Mouse (Mus musculus): Measurements from ENCODE around the gene Pptc7. TPM values are rescaled to one million over a fixed set of nuclear protein-coding genes. Genes with fewer than 3 reads are reported as not detected.

Pptc7 gene
- polyA plus RNA-seq, 1 experiment, result 13.5 TPM

DNA sequence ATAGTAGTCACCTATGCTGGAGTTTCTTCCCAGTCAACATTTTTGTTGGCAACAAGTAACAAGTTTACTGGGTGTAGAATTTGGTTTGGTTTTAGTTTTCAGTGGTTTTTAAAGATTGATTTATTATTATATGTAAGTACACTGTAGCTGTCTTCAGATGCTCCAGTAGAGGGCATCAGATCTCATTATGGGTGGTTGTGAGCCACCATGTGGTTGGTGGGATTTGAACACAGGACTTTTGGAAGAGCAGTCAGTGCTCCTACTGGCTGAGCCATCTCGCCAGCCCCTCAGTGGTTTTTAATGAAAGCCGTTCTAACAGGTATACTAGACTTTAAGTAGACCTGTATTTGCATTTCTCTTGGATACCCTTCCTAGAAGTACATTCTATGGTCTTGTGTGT, 18.2 kb upstream of the Pptc7 start:
- no peak overlapping the region for H3K4me3 ChIP-seq (ENCODE audit: insufficient read depth, low read length)
- peaks cover 10% of the 10 kb centered on the region for H3K4me1 ChIP-seq (ENCODE audit: control insufficient read depth, insufficient read depth, low read length)
- TF ChIP-seq CTCF (IDR thresholded peaks at IDR 0.05; ENCODE audit: low read depth, low read length) (0 out of 2 replicates have a peak, but pooled peaks have one; percentile 9), POLR2A (IDR thresholded peaks at IDR 0.05; ENCODE audit: borderline replicate concordance, low read depth, low read length) (no peak)
- H3K27ac ChIP-seq (ENCODE audit: insufficient read depth, low read depth, low read length), result no peak overlapping the region

DNA sequence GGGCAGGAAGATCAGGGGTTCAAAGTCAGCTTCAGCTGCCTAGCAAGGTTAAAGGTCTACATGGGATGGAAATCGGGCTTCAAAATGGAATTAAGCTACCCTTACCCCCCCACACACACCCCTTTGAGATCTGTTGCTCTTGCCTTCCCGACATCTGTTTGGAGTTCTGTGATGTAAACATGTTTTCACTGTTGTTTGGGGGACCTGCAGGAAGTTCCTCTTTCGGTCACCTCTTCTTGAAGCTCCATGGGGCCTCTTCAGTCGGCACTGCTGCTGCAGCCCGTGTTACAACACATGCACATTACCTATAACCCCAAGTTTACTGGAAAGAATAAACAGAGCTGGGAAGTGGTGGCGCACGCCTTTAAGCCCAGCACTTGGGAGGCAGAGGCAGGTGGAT, 17.0 kb upstream of the Pptc7 start:
- Histone ChIP-seq H3K27ac (ENCODE audit: insufficient read depth, low read depth, low read length) (no peak overlapping the region), H3K4me3 (ENCODE audit: insufficient read depth, low read length) (no peak overlapping the region), H3K4me1 (ENCODE audit: control insufficient read depth, insufficient read depth, low read length) (peaks cover 10% of the 10 kb centered on the region)
- no peak for TF ChIP-seq POLR2A (IDR thresholded peaks at IDR 0.05; ENCODE audit: borderline replicate concordance, low read depth, low read length)
- TF ChIP-seq CTCF (IDR thresholded peaks at IDR 0.05; ENCODE audit: low read depth, low read length), result no peak

DNA sequence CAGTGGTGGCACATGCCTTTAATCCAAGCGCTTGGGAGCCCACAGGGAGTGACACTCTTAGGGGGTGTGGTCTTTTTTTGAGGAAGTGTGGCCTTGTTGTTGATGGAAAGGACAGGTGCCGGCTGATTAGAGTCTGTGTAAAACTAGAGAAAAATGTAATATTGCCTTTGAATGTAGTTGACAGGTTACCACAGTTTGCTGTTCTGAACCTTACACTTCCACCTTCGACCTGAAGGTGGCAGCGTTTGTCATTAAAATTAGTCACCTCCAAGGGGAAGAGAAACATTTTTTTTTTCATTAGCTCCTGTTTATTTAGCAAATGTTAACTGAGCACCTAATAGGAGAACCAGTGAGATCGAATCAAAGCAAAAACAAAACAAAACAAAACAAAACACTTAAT, 16.3 kb upstream of the Pptc7 start:
- Histone ChIP-seq H3K4me1 (ENCODE audit: control insufficient read depth, insufficient read depth, low read length) (peaks cover 10% of the 10 kb centered on the region), H3K4me3 (ENCODE audit: insufficient read depth, low read length) (no peak overlapping the region), H3K27ac (ENCODE audit: insufficient read depth, low read depth, low read length) (no peak overlapping the region)
- TF ChIP-seq CTCF (IDR thresholded peaks at IDR 0.05; ENCODE audit: low read depth, low read length), result no peak
- no peak for TF ChIP-seq POLR2A (IDR thresholded peaks at IDR 0.05; ENCODE audit: borderline replicate concordance, low read depth, low read length)

DNA sequence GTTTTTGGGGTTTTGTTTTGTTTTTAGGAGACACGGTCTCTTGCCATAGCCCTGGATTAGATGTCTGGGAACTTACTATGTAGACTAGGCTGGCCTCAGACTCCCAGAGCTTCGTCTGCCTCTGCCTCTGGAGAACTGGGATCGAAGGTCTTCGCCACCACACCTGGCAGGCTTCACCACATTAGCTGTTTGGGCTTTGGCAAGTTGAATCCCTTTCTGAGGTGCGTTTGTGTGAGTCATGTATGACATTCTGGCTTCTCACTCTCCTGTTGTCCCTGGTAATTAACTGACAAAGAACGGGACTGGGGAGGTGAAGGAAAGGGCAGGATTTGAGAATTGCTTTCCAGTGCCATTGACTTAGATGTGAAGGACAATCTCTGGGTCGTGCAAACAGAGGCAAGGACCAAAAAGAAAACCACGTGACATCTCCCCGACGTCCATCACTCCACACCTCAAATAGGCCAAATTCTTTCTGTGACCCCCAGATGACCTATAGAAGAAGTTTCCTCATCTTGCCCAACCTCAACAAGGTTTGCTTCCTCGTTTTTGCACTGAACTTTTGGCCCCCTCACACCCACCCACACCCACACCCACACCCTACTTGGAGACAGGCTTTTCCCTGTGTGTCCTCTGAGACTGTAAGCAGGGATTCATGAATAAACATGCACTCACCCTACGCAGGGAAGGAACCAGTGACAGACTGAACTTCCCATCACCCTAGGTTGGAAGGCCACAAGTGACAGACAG, 15.1 kb upstream of the Pptc7 start:
- TF ChIP-seq POLR2A (IDR thresholded peaks at IDR 0.05; ENCODE audit: borderline replicate concordance, low read depth, low read length) (no peak), CTCF (IDR thresholded peaks at IDR 0.05; ENCODE audit: low read depth, low read length) (no peak)
- no peak overlapping the region for H3K4me3 ChIP-seq (ENCODE audit: insufficient read depth, low read length)
- H3K27ac ChIP-seq (ENCODE audit: insufficient read depth, low read depth, low read length), result no peak overlapping the region
- peaks cover 7% of the 10 kb centered on the region; the same call in 1 of the 2 replicates for H3K4me1 ChIP-seq (ENCODE audit: control insufficient read depth, insufficient read depth, low read length)

DNA sequence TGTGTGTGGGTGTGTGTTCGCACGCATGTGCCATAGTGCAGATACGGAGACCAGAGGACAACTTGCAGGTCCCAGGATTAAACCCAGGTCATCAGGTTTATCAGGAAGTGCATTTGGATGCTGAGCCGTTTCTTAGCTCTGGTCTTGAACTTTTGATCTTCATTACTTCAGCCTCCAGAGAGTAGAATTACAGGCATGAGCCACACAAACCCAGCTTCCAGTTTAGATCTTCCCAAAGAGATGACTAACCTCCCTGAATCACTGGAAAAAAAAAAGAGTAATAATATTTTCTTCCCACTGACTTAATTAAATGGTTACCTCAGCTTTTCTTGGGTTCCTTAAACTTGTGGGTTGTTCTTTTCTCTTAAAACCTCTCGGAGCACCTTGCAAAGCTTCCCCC, 11.3 kb upstream of the Pptc7 start:
- H3K4me1 ChIP-seq (ENCODE audit: control insufficient read depth, insufficient read depth, low read length), result peaks cover 15% of the 10 kb centered on the region
- TF ChIP-seq POLR2A (IDR thresholded peaks at IDR 0.05; ENCODE audit: borderline replicate concordance, low read depth, low read length) (no peak), CTCF (IDR thresholded peaks at IDR 0.05; ENCODE audit: low read depth, low read length) (no peak)

DNA sequence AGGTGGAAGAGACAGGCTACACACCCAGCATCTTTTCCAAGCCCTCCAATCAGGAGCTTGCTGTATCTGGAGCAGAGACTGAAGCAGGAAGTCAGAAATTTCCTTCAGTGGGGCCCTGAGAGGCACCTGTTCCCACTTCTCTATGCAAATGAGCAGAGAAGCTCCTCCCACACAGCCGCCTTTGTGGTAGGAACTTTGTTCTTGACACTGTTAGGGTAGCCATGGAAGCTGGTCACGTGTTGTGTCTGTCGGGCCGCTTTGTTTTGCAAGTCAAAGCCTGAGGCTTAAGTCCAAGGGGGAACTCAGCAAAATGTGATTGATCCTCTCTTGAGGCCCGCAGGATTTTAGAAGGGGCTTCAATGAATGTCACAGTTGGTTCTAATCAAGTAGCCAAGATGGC, 9.4 kb upstream of the Pptc7 start:
- Histone ChIP-seq H3K4me1 (ENCODE audit: control insufficient read depth, insufficient read depth, low read length) (peaks cover 13% of the 10 kb centered on the region), H3K4me3 (ENCODE audit: insufficient read depth, low read length) (no peak overlapping the region), H3K27ac (ENCODE audit: insufficient read depth, low read depth, low read length) (no peak overlapping the region; the same call in 1 of the 2 replicates)
- TF ChIP-seq POLR2A (IDR thresholded peaks at IDR 0.05; ENCODE audit: borderline replicate concordance, low read depth, low read length) (no peak), CTCF (IDR thresholded peaks at IDR 0.05; ENCODE audit: low read depth, low read length) (no peak)

More for the DNA sequence above, 11.3 kb upstream of the Pptc7 start:
- H3K27ac ChIP-seq (ENCODE audit: insufficient read depth, low read depth, low read length), result no peak overlapping the region
- H3K4me3 ChIP-seq (ENCODE audit: insufficient read depth, low read length), result no peak overlapping the region

DNA sequence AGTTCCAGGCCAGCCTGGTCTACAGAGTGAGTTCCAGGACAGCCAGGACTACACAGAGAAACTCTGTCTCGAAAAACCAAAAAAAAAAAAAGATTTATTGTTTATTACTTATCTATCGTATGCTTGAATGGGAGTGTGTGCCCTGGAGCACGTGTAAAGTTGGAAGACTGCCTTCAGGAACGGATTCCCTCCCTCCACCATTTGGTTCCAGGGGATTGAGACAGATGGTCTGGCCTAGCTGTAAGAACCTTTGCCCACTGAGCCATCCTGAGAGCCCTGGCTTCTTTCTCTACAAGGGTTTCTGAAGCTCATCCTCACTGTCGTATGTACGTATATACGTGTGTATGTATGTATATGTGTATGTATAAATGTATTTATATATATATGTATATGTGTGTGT, 5.2 kb upstream of the Pptc7 start:
- no peak for TF ChIP-seq CTCF (IDR thresholded peaks at IDR 0.05; ENCODE audit: low read depth, low read length)
- TF ChIP-seq POLR2A (IDR thresholded peaks at IDR 0.05; ENCODE audit: borderline replicate concordance, low read depth, low read length), result no peak
- Histone ChIP-seq H3K4me1 (ENCODE audit: control insufficient read depth, insufficient read depth, low read length) (peaks cover 40% of the 10 kb centered on the region), H3K27ac (ENCODE audit: insufficient read depth, low read depth, low read length) (no peak overlapping the region), H3K4me3 (ENCODE audit: insufficient read depth, low read length) (no peak overlapping the region)

DNA sequence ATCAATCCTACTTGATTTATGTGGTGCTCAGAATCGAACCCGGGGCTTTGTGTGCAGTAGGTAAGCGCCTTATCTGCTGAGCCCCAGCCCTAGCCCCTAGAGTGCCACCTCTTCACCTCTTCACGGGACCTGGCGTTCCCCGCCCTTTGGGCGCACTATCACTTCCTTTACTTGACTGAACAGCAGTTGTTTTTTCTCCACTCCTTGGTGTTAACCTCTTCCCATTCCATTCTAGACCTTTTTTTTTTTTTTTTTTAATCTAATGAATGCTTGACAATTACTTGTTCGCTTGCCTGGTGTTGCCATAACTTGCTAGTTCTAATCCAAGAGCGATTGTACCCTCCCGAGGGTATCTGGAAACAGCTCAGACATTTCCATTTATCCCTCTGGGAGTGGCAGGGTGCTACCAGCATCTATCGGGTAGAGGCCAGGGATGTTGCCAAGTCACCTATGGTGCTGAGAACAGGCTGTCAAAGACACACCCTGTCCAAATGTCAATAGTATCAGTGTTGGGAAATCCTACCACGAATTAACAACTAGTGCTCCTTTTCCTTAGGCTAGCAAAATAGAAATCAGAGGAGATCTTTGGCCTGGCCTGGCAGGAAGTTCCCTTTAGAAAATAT, 4.3 kb upstream of the Pptc7 start:
- TF ChIP-seq CTCF (IDR thresholded peaks at IDR 0.05; ENCODE audit: low read depth, low read length), result no peak
- no peak for TF ChIP-seq POLR2A (IDR thresholded peaks at IDR 0.05; ENCODE audit: borderline replicate concordance, low read depth, low read length)
- Histone ChIP-seq H3K4me1 (ENCODE audit: control insufficient read depth, insufficient read depth, low read length) (peaks cover 34% of the 10 kb centered on the region), H3K27ac (ENCODE audit: insufficient read depth, low read depth, low read length) (peak overlapping the region; percentile 67; the same call in 1 of the 2 replicates), H3K4me3 (ENCODE audit: insufficient read depth, low read length) (no peak overlapping the region)

DNA sequence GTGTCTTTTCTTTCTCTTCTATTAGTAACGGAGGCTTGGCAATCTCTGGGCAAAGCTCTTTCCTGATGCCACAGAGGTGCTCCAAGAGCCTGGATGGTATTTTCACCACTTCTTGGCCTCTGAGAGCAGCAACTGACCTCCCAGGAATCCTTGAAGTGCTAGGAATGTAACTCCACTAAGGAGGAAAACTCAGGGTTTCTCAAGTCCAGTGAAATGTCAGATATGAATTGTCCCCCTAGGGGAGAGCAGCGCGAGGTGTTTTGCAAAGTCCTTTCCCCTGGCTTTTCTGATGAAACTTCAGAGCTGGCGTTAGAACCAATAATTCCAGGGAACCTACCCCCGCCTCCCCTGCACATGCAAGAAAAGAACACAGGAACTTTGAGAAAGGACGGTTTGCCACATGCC, 3.7 kb upstream of the Pptc7 start:
- Histone ChIP-seq H3K4me3 (ENCODE audit: insufficient read depth, low read length) (no peak overlapping the region), H3K4me1 (ENCODE audit: control insufficient read depth, insufficient read depth, low read length) (peaks cover 29% of the 10 kb centered on the region), H3K27ac (ENCODE audit: insufficient read depth, low read depth, low read length) (peak overlapping the region; percentile 67)
- TF ChIP-seq CTCF (IDR thresholded peaks at IDR 0.05; ENCODE audit: low read depth, low read length) (no peak), POLR2A (IDR thresholded peaks at IDR 0.05; ENCODE audit: borderline replicate concordance, low read depth, low read length) (no peak)

DNA sequence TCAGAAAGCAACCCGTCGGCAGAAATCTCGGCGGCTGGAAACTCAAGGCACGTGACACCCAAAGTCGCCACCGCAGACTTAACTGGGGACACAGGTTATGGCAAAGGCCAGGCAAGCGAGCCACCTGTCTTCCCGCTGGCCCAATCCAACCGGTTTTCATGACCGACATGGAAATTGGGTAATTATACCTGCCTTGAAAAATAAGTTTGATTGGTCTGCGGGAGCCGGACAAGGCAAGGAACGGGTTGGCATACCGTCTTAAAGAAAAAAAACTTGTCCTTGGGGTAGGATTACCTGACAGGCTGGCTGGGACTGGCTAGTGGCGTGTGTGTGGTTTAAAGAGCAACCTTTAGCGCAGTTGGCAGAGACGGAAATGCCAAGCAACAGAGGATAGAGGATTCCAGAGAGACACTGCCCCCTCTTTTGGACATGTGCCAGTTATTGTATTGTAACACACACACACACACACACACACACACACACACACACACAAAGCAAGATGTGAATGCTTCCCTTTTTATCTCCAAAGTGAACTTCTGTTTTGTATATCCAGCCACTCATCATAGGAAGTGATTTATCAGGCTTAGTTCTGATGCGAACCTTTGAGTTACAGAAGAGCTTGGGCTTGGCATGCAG, 3.2 kb upstream of the Pptc7 start:
- Histone ChIP-seq H3K27ac (ENCODE audit: insufficient read depth, low read depth, low read length) (peak overlapping the region; percentile 67), H3K4me1 (ENCODE audit: control insufficient read depth, insufficient read depth, low read length) (peaks cover 30% of the 10 kb centered on the region), H3K4me3 (ENCODE audit: insufficient read depth, low read length) (peak overlapping the region; percentile 12)
- TF ChIP-seq POLR2A (IDR thresholded peaks at IDR 0.05; ENCODE audit: borderline replicate concordance, low read depth, low read length) (no peak), CTCF (IDR thresholded peaks at IDR 0.05; ENCODE audit: low read depth, low read length) (no peak; the same call in 1 of the 2 replicates)

Data from bone marrow macrophage, adult 2 months (primary cell).